Mouse (Mus musculus): ENCODE data around the gene H2al1c.

DNA sequence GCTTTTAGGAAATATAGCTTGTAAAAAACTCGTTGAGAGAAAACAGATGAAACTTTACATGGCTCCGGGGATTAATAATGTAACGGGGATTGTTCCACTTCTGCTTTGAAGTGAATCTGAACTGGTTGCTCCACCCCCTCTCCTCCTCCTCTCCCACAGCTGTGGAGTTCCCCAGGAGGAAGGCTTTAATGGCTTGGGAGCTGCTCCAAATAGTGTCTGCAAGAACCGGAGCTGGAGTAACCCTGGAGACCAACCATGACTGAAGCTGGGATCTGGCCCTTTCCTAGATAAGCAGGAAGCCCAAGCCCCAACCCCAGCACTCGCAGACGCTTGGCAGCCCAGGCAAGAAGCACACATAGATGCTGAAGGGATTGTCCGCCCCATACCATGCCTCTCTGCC is 37.7 kb upstream of the H2al1c start:
- TF ChIP-seq EP300 (IDR thresholded peaks at IDR 0.05; ENCODE audit: low read depth): no peak
- no peak for TF ChIP-seq CTCF (IDR thresholded peaks at IDR 0.05; ENCODE audit: low read depth)

Measured in heart, postnatal 0 days (tissue).